Mouse (Mus musculus): Measurements from ENCODE around the gene Stk39.

DNA sequence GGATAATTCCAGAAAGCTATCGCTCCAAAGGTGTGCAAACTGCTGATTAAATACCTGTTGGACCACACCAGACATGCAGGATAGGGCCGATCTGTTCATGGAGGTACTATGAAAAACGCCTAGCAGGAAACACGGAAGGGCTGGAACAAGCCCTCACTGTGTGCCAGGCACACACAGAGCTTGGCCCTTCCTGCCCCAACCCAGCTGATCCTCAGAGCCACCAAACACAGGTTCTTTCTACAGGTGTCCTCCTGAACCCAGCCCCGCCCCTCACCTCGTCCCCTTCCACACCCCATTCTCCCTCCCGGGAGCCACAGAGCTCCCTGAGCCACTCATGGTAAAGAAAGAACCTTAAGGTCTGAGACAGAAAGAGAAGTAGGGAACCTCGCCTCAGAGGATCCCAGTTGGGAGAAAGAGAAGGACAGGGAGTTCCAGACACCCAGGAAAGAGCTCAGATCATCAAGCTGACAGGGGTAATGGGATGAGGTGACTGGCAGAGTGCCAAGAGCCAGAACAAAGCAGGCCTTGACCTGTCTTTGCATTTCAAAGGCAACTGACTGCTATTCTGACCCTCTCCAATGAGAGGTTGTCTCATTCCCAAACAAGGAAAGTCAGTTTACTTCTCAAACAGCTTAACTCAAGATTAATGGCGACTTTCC is 86.3 kb downstream of the Stk39 start:
- TF ChIP-seq CTCF (IDR thresholded peaks at IDR 0.05; ENCODE audit: borderline replicate concordance, control insufficient read depth, extremely low read depth, insufficient read depth, low read length, poor library complexity) (no peak), POLR2A (IDR thresholded peaks at IDR 0.05; ENCODE audit: control insufficient read depth, extremely low read depth, insufficient read depth, low read length, poor library complexity) (no peak)

Measured in thymus, adult 2 months (tissue).